Mouse (Mus musculus) bone marrow macrophage, adult 2 months (primary cell): ENCODE results near the gene Tiam1. TPM values are rescaled to one million over a fixed set of nuclear protein-coding genes. Genes with fewer than 3 reads are reported as not detected.

Experiments
- H3K27ac ChIP-seq: 2 replicates; pipeline ENCODE4 v1.5.1; 2012; ENCODE audit warnings: low read depth, low read length; ENCODE audit not compliant: insufficient read depth
- H3K4me1 ChIP-seq: 2 replicates; pipeline ENCODE4 v1.6.1; 2012; ENCODE audit warnings: low read length; ENCODE audit not compliant: control insufficient read depth, insufficient read depth
- H3K4me3 ChIP-seq: 2 replicates; pipeline ENCODE4 v1.5.1; 2012; ENCODE audit warnings: mild to moderate bottlenecking, low read length, moderate library complexity; ENCODE audit not compliant: insufficient read depth
- CTCF ChIP-seq: IDR thresholded peaks from 2 replicates; pipeline ENCODE4 v1.5.1; 2012; ENCODE audit warnings: low read depth, mild to moderate bottlenecking, low read length, moderate library complexity
- POLR2A ChIP-seq: IDR thresholded peaks from 2 replicates; pipeline ENCODE4 v1.6.1; 2012; ENCODE audit warnings: mild to moderate bottlenecking, low read depth, low read length, borderline replicate concordance
- polyA plus RNA-seq: library from polyadenylated mRNA; stranded (reverse); fragments of >200 nt; gene quantifications from 2 replicates; pipeline ENCODE4 v1.2.4, GENCODE M21; 2012; ENCODE audit not compliant: missing spikeins, insufficient read depth, insufficient read length

Tiam1 gene
- polyA plus RNA-seq, 1 experiment: 21.4 TPM

GRCm38 (mm10) chr16:89841894-89842293 is 301.7 kb downstream of the Tiam1 start:
- TF ChIP-seq POLR2A (no peak), CTCF (no peak)
- Histone ChIP-seq H3K4me1 (no peaks in the 10 kb centered on the region), H3K4me3 (no peak overlapping the region), H3K27ac (no peak overlapping the region)

- TF ChIP-seq POLR2A (no peak), CTCF (no peak)
- Histone ChIP-seq H3K27ac (no peak overlapping the region), H3K4me3 (no peak overlapping the region), H3K4me1 (peaks cover 5% of the 10 kb centered on the region)
Observed at GRCm38 (mm10) chr16:89840361-89840760, 303.2 kb downstream of the Tiam1 start.

DNA sequence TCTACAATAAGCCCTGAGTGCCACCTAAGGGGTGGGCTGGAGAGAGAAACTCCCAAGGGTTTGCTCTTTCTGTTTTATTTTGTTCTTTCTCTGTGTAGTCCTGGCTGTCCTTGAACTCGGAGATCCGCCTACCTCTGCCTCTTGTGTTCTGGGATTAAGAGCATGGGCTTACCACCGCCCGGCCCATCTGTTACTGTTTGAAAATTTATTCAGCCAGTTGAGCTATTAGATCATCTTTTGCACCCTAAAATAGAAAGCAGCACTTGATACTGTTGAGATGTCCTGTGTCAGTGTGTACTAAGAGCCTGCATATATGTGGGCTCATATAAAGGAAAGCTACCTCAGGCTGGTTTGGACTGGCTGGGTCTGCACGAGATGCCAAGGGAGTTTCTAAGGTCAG is 303.7 kb downstream of the Tiam1 start:
- TF ChIP-seq POLR2A (no peak), CTCF (no peak)

DNA sequence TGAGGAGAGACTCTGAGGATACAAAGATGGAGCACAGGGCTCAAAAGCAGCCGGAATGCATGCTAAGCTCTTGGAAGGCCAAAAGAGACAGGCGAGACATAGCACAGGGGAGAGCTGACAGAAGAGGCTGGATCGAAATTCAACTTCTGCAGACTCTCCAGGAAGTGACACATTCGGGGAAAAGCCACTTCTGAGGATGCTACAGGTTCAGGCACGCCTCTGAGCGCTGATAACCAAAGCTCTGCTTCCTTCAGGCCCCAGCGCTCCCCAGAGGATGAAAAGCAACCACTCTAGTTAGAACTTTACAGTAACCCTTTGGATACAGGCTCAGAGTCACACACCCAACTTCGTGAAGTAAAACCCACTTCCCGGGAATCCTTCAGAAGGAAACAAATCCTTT is 306.5 kb downstream of the Tiam1 start:
- no peak overlapping the region for H3K27ac ChIP-seq
- H3K4me1 ChIP-seq: peaks cover 8% of the 10 kb centered on the region
- TF ChIP-seq CTCF (no peak), POLR2A (no peak)
- H3K4me3 ChIP-seq: no peak overlapping the region

More for the DNA sequence above, 303.7 kb downstream of the Tiam1 start:
- Histone ChIP-seq H3K4me1 (peaks cover 8% of the 10 kb centered on the region), H3K4me3 (no peak overlapping the region), H3K27ac (no peak overlapping the region)

GRCm38 (mm10) chr16:89835551-89835950 is 308.0 kb downstream of the Tiam1 start:
- TF ChIP-seq POLR2A (no peak), CTCF (no peak)
- Histone ChIP-seq H3K27ac (no peak overlapping the region), H3K4me3 (no peak overlapping the region), H3K4me1 (peaks cover 8% of the 10 kb centered on the region)

DNA sequence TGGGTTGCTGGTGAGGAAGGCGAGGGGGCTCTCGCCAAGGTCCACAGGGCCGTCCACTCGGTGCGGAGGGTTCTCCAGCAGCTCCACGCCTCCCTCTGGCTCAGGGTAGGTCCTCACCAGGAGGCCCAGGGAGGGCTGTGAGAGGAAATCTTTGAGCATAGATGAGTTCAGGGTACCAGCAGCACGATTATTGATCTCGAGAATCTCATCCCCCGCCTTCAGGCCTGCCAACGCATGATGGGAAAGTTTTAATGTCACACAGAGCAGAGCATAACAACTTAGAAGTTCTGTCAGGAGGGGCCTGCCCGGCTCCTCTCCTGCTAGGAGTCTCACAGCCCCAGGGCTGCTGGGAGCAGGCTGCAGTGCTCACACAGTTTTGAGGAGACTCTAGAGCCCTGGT is 310.6 kb downstream of the Tiam1 start:
- H3K4me1 ChIP-seq: peaks cover 8% of the 10 kb centered on the region

DNA sequence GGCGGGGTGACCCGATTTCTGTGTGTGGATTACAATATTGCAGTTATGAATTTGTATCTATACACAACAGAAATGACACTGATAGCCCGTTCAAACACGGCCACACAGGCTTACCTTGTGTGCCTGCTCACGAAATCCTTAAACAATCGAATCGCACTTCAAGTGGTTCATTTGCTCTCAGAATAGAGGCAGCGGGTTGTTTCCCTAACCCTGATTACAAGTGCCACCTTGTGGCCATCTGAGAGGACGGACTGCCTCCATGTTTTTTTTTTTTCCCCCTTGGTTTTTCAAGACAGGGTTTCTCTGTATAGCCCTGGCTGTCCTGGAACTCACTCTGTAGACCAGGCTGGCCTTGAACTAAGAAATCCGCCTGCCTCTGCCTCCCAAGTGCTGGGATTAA is 312.4 kb downstream of the Tiam1 start:
- no peak for TF ChIP-seq POLR2A
- H3K4me1 ChIP-seq: peaks cover 8% of the 10 kb centered on the region
- no peak overlapping the region for H3K27ac ChIP-seq
- no peak overlapping the region for H3K4me3 ChIP-seq

More for the DNA sequence above, 310.6 kb downstream of the Tiam1 start:
- H3K27ac ChIP-seq: no peak overlapping the region
- no peak overlapping the region for H3K4me3 ChIP-seq
- TF ChIP-seq POLR2A (no peak), CTCF (no peak)

GRCm38 (mm10) chr16:89830221-89830648 is 313.3 kb downstream of the Tiam1 start:
- Histone ChIP-seq H3K27ac (no peak overlapping the region), H3K4me1 (peaks cover 5% of the 10 kb centered on the region), H3K4me3 (no peak overlapping the region)
- TF ChIP-seq POLR2A (no peak), CTCF (no peak)

- Histone ChIP-seq H3K27ac (no peak overlapping the region), H3K4me3 (no peak overlapping the region), H3K4me1 (0 out of 2 replicates have a peak, but pooled peaks cover 3% of the 10 kb centered on the region)
- TF ChIP-seq CTCF (no peak), POLR2A (no peak)
Observed at GRCm38 (mm10) chr16:89827496-89828125, 316.0 kb downstream of the Tiam1 start.

DNA sequence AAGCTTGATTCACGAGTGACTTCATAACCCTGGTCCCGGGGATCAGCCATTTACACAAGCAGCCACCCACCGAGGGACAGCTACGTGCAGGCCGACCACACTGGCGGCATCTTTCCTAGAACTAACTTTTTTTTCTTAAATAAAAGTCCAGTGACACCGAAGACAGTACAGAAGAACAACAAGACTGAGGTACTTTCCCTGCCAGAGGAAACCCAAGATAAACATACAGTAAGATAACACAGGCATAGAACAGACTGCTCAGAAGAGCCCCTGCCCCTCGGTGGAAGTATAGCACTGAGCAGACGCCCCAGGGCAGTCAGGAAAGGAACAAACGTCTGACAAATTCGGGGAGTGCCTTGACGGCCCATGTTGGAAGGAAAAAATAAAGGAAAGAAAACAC is 317.7 kb downstream of the Tiam1 start:
- no peak overlapping the region for H3K27ac ChIP-seq
- no peak overlapping the region for H3K4me3 ChIP-seq
- 0 out of 2 replicates have a peak, but pooled peaks cover 3% of the 10 kb centered on the region for H3K4me1 ChIP-seq
- TF ChIP-seq CTCF (no peak), POLR2A (no peak)
